Mouse (Mus musculus): ENCODE results near the gene Bcl6. TPM values are rescaled to one million over a fixed set of nuclear protein-coding genes. Genes with fewer than 3 reads are reported as not detected.

The Bcl6 gene
- polyA plus RNA-seq, 1 experiment from 2014 or later = 1.2 TPM

DNA sequence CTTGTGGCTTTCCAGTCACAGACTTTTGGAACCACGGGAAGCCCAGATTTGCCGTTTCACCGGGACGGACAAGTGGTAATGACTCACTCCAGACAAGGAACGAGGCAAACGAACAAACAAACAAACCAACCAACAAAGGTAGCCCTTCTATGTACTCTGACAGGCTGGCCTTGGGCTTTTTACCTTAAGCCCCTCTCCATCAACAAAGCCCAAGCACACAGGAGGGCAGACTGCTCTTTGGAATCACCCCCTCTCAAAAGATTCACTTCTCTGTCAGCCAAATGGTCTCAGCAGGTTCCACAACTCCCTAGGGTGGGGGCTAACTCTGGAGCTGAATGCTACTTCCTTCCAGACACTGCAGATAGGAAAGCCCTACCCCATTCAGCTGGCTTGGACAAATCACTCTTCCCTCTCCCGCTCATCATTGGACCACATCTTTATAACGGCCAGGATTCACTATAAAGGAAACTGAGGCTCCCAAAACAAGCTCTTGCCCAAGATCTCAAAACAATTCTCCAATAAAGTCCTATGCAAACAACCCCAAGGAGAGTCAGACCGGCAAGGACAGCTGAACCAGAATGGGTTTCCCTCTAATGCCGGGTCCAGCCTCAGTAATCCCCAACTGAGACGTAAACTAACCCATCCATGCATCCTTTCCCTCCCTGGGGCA lies 8.3 kb downstream of the Bcl6 start:
- H3K9me3 ChIP-seq (replicated peaks; ENCODE audit: control insufficient read depth, low read length) = no peaks in the 10 kb centered on the region
- 24% methylated on average over 11 of the region's 11 CpGs for WGBS
- 0 out of 2 replicates have a peak, but pooled peaks cover 2% of the 10 kb centered on the region for H3K36me3 ChIP-seq (ENCODE audit: control insufficient read depth, insufficient read depth)
- H3K4me1 ChIP-seq (ENCODE audit: control insufficient read depth, insufficient read depth, low read length) = peaks cover 19% of the 10 kb centered on the region
- H3K9ac ChIP-seq (ENCODE audit: low read length) = peak overlapping the region; percentile 69
- H3K27me3 ChIP-seq (ENCODE audit: control insufficient read depth, insufficient read depth, low read length) = peaks cover 6% of the 10 kb centered on the region; the same call in 1 of the 2 replicates
- no peak for ATAC-seq (replicated peaks; ENCODE audit: extremely low read depth, insufficient read depth, low FRiP score)
- H3K4me3 ChIP-seq (ENCODE audit: low read length) = peak overlapping the region; percentile 62
- peak overlapping the region; percentile 98 for H3K4me2 ChIP-seq (ENCODE audit: low read depth, low read length)
- H3K27ac ChIP-seq (ENCODE audit: low read length) = no peak overlapping the region

DNA sequence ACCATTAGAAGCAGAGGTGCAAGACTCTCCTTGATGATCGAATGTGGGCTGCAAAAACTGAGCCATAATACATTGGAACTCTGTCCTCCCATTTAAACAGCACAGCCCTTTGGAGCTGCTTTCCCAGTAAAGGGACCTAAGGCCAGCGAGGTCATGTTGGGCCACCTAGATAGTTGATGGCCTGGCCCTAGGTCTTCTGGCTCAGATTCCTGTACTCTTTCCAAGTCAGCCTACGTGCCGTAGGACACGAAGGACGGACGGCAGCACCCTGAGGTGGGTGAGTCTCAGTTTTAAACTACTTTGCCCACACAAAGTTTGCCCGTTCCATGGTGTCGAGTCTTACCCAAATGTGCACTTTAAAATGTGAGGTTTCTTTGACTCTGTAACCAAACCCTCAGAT lies 9.2 kb downstream of the Bcl6 start:
- H3K9ac ChIP-seq (ENCODE audit: low read length) = no peak overlapping the region
- peaks cover 16% of the 10 kb centered on the region for H3K4me1 ChIP-seq (ENCODE audit: control insufficient read depth, insufficient read depth, low read length)
- H3K36me3 ChIP-seq (ENCODE audit: control insufficient read depth, insufficient read depth) = 0 out of 2 replicates have a peak, but pooled peaks cover 2% of the 10 kb centered on the region
- WGBS = 87% methylated on average over 9 of the region's 9 CpGs
- H3K27me3 ChIP-seq (ENCODE audit: control insufficient read depth, insufficient read depth, low read length) = peaks cover 6% of the 10 kb centered on the region; the same call in 1 of the 2 replicates
- H3K4me2 ChIP-seq (ENCODE audit: low read depth, low read length) = no peak overlapping the region
- H3K27ac ChIP-seq (ENCODE audit: low read length) = no peak overlapping the region
- H3K9me3 ChIP-seq (replicated peaks; ENCODE audit: control insufficient read depth, low read length) = no peaks in the 10 kb centered on the region
- no peak overlapping the region for H3K4me3 ChIP-seq (ENCODE audit: low read length)
- no peak for ATAC-seq (replicated peaks; ENCODE audit: extremely low read depth, insufficient read depth, low FRiP score)

DNA sequence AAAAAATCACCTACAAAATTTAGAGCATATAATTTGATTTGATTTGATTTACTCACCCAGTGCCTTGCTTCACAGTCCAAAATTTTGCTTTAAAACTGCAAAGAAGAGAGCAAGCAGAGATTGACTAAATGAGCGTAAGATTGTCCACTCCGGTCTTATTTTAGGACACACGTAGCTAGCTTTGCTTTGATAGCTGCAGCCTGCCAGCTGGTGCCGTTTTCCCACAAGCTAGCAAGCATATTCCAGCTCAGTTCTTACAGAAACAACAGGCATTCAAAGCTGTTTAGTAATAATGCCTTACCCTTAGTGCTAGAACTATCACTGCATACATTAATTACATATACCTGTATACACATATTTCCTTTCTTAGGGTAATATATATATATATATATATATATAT lies 10.2 kb downstream of the Bcl6 start:
- no peak overlapping the region for H3K9ac ChIP-seq (ENCODE audit: low read length)
- H3K36me3 ChIP-seq (ENCODE audit: control insufficient read depth, insufficient read depth) = 0 out of 2 replicates have a peak, but pooled peaks cover 2% of the 10 kb centered on the region
- ATAC-seq (replicated peaks; ENCODE audit: extremely low read depth, insufficient read depth, low FRiP score) = no peak
- H3K4me3 ChIP-seq (ENCODE audit: low read length) = no peak overlapping the region
- H3K4me1 ChIP-seq (ENCODE audit: control insufficient read depth, insufficient read depth, low read length) = peaks cover 16% of the 10 kb centered on the region
- peaks cover 6% of the 10 kb centered on the region; the same call in 1 of the 2 replicates for H3K27me3 ChIP-seq (ENCODE audit: control insufficient read depth, insufficient read depth, low read length)
- 68% methylated on average over 4 of the region's 4 CpGs for WGBS
- H3K27ac ChIP-seq (ENCODE audit: low read length) = no peak overlapping the region
- H3K9me3 ChIP-seq (replicated peaks; ENCODE audit: control insufficient read depth, low read length) = no peaks in the 10 kb centered on the region
- H3K4me2 ChIP-seq (ENCODE audit: low read depth, low read length) = no peak overlapping the region

DNA sequence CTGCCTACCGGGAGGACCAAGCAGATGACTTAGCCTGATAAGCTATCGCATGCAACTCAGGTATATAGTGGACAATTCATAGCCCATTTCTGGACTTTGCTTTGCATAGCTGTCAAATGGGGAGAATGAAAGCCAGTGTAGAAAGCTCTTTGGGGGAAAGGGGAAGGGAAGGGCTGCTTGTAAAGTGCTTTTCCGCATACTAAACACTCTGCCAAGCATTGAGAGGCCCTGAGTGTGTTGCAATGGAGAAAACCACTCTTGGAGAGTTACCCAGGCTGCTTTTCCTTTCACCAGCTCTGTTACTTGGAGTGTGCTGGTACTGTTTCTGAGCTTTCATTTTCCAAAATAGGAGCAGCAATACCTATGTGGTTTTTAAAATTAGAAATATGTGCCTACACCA lies 10.9 kb downstream of the Bcl6 start:
- H3K36me3 ChIP-seq (ENCODE audit: control insufficient read depth, insufficient read depth) = 0 out of 2 replicates have a peak, but pooled peaks cover 2% of the 10 kb centered on the region
- H3K4me3 ChIP-seq (ENCODE audit: low read length) = no peak overlapping the region
- no peak for ATAC-seq (replicated peaks; ENCODE audit: extremely low read depth, insufficient read depth, low FRiP score)
- H3K9ac ChIP-seq (ENCODE audit: low read length) = no peak overlapping the region
- no peak overlapping the region for H3K4me2 ChIP-seq (ENCODE audit: low read depth, low read length)
- H3K9me3 ChIP-seq (replicated peaks; ENCODE audit: control insufficient read depth, low read length) = no peaks in the 10 kb centered on the region
- WGBS = 84% methylated on average over 3 of the region's 3 CpGs
- peaks cover 18% of the 10 kb centered on the region for H3K4me1 ChIP-seq (ENCODE audit: control insufficient read depth, insufficient read depth, low read length)
- H3K27me3 ChIP-seq (ENCODE audit: control insufficient read depth, insufficient read depth, low read length) = peaks cover 6% of the 10 kb centered on the region; the same call in 1 of the 2 replicates
- H3K27ac ChIP-seq (ENCODE audit: low read length) = no peak overlapping the region

DNA sequence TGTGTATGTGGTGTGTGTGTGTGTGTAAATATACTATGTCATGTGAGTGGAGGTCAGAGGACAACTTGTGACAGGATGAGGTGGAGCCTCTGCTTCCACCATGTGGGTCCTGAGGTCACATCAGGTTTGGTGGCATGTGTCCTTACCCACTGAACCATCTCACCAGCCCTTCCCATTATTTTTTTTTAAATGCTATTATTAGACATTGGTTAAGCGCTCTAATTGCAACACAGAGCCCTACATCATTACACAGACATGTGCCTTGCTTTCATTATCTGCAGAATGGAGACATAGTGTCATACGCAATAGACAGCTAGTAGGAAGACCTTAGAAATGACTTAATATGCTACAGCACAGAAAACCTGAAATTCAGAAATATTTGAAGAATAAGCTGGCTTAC lies 12.5 kb downstream of the Bcl6 start:
- Histone ChIP-seq H3K27me3 (ENCODE audit: control insufficient read depth, insufficient read depth, low read length) (peaks cover 6% of the 10 kb centered on the region; the same call in 1 of the 2 replicates), H3K36me3 (ENCODE audit: control insufficient read depth, insufficient read depth) (peaks cover 6% of the 10 kb centered on the region; the same call in 1 of the 2 replicates), H3K27ac (ENCODE audit: low read length) (no peak overlapping the region), H3K4me2 (ENCODE audit: low read depth, low read length) (no peak overlapping the region), H3K9ac (ENCODE audit: low read length) (no peak overlapping the region), H3K4me3 (ENCODE audit: low read length) (no peak overlapping the region), H3K4me1 (ENCODE audit: control insufficient read depth, insufficient read depth, low read length) (peaks cover 15% of the 10 kb centered on the region), H3K9me3 (replicated peaks; ENCODE audit: control insufficient read depth, low read length) (no peaks in the 10 kb centered on the region)
- 80% methylated on average over 2 of the region's 2 CpGs for WGBS
- no peak for ATAC-seq (replicated peaks; ENCODE audit: extremely low read depth, insufficient read depth, low FRiP score)

DNA sequence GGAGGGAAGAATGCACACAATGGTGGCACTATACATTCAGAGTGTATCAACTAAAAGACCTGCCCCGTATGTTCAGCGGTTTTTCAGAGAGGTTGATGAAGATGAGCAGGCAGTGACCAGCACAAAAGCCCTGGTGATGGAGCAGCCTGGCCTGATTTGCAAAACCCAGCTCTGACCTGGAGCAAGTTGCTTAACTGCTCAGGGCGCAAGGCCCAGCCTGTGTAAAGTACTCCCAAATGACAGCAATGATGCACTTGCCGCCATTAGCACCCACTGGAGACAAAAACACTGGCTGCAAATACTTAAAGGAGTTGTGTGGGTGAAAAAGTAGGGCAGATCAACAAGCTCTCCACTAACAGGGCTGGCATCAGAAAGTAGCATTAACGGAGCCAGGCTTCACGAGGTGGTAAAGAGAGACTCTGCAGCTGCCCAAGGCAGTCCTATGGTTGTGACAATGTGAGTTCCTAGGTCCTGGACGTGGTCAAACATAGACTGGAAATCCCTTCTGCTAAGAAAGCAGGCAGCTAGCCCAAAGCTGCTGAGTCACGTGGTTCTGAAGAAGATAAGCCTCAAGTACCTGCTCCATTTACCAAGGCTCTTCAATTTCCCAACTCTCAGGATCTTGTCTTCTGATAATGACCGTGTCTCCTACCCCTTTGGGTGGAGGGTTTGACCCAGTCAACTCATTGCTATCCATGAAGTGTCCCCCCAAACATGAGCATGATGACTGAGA lies 14.9 kb downstream of the Bcl6 start:
- no peaks in the 10 kb centered on the region for H3K9me3 ChIP-seq (replicated peaks; ENCODE audit: control insufficient read depth, low read length)
- no peak overlapping the region for H3K9ac ChIP-seq (ENCODE audit: low read length)
- no peak for ATAC-seq (replicated peaks; ENCODE audit: extremely low read depth, insufficient read depth, low FRiP score)
- 76% methylated on average over 9 of the region's 9 CpGs for WGBS
- no peak overlapping the region for H3K4me2 ChIP-seq (ENCODE audit: low read depth, low read length)
- peaks cover 9% of the 10 kb centered on the region for H3K36me3 ChIP-seq (ENCODE audit: control insufficient read depth, insufficient read depth)
- no peak overlapping the region for H3K4me3 ChIP-seq (ENCODE audit: low read length)
- H3K4me1 ChIP-seq (ENCODE audit: control insufficient read depth, insufficient read depth, low read length) = peaks cover 12% of the 10 kb centered on the region
- no peak overlapping the region for H3K27ac ChIP-seq (ENCODE audit: low read length)
- H3K27me3 ChIP-seq (ENCODE audit: control insufficient read depth, insufficient read depth, low read length) = no peaks in the 10 kb centered on the region

DNA sequence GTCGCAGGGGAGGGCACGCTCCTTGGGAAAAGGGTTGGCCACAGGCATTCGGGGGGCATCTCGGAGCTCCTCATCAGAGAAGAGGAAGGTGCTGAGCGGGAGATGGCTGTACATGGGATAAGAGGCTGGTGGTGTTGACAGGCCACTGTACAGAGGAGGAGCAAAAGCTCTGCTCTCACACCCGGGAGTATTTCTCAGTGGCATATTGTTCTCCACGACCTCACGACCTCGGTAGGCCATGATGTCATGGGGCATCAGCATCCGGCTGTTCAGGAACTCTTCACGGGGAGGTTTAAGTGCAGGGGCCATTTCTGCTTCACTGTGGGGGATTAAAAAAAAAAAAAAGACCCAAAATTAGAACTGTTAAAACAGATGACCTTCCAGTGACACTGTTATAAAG lies 15.8 kb downstream of the Bcl6 start:
- H3K9me3 ChIP-seq (replicated peaks; ENCODE audit: control insufficient read depth, low read length) = no peaks in the 10 kb centered on the region; the same call in 1 of the 2 replicates
- ATAC-seq (replicated peaks; ENCODE audit: extremely low read depth, insufficient read depth, low FRiP score) = no peak
- WGBS = 46% methylated on average over 11 of the region's 11 CpGs

DNA sequence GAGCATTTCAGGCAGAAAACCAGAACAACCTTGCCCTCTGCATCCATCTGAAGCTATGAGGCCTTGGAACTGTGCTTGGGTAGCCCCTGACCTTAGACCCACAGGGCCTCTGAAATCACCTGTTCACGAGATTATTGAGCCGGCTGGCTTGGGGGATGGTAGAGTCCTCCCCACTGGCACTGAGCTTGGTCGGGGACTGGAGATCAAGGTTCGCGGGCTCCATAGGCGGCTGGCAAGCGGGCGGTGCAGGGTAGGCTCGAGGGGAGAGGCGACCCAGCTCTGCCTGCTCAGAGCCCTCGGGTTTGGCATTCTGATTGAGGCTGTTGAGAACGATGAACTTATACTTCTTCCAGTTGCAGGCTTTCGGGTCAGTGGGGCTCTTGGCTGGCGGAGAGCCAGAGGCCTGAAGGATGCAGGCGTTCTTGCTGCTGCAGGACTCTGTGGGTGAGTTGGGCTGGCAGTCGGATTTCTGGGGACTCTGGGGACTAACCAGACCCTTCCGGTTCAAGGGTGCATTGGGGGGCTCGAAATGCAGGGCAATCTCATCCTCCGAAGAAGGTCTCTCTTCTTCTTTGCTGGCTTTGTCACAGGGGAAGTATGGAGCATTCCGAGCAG lies 16.4 kb downstream of the Bcl6 start:
- Histone ChIP-seq H3K36me3 (ENCODE audit: control insufficient read depth, insufficient read depth) (peaks cover 21% of the 10 kb centered on the region), H3K4me2 (ENCODE audit: low read depth, low read length) (no peak overlapping the region), H3K27me3 (ENCODE audit: control insufficient read depth, insufficient read depth, low read length) (no peaks in the 10 kb centered on the region), H3K27ac (ENCODE audit: low read length) (no peak overlapping the region), H3K4me1 (ENCODE audit: control insufficient read depth, insufficient read depth, low read length) (peaks cover 12% of the 10 kb centered on the region), H3K9ac (ENCODE audit: low read length) (no peak overlapping the region), H3K9me3 (replicated peaks; ENCODE audit: control insufficient read depth, low read length) (no peaks in the 10 kb centered on the region; the same call in 1 of the 2 replicates), H3K4me3 (ENCODE audit: low read length) (no peak overlapping the region)
- no peak for ATAC-seq (replicated peaks; ENCODE audit: extremely low read depth, insufficient read depth, low FRiP score)
- 71% methylated on average over 20 of the region's 20 CpGs for WGBS

More for the DNA sequence above, 15.8 kb downstream of the Bcl6 start:
- H3K9ac ChIP-seq (ENCODE audit: low read length) = no peak overlapping the region
- H3K36me3 ChIP-seq (ENCODE audit: control insufficient read depth, insufficient read depth) = peaks cover 14% of the 10 kb centered on the region
- peaks cover 12% of the 10 kb centered on the region for H3K4me1 ChIP-seq (ENCODE audit: control insufficient read depth, insufficient read depth, low read length)
- no peak overlapping the region for H3K4me3 ChIP-seq (ENCODE audit: low read length)
- H3K27me3 ChIP-seq (ENCODE audit: control insufficient read depth, insufficient read depth, low read length) = no peaks in the 10 kb centered on the region
- H3K27ac ChIP-seq (ENCODE audit: low read length) = no peak overlapping the region
- no peak overlapping the region for H3K4me2 ChIP-seq (ENCODE audit: low read depth, low read length)

DNA sequence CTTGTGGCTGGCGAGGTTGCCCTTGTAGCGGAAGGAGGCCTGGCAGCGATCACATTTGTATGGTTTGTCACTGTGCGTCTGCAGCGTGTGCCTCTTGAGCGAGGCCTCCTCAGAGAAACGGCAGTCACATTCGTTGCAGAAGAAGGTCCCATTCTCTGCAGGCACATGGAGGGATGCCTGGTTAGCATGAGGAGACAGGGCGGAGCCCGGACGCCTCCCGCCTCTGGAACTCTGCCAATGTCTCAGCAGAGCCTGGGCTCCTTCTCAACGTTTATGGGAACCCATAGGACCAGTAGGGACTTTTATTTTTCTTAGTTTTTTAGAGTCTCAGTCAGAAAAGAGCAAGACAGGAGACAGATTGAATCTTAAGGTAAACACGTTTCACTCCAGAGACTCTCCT lies 18.7 kb downstream of the Bcl6 start:
- H3K27me3 ChIP-seq (ENCODE audit: control insufficient read depth, insufficient read depth, low read length) = no peaks in the 10 kb centered on the region
- H3K9me3 ChIP-seq (replicated peaks; ENCODE audit: control insufficient read depth, low read length) = no peaks in the 10 kb centered on the region; the same call in 1 of the 2 replicates
- peaks cover 21% of the 10 kb centered on the region for H3K36me3 ChIP-seq (ENCODE audit: control insufficient read depth, insufficient read depth)
- H3K9ac ChIP-seq (ENCODE audit: low read length) = no peak overlapping the region
- no peak for ATAC-seq (replicated peaks; ENCODE audit: extremely low read depth, insufficient read depth, low FRiP score)
- 59% methylated on average over 14 of the region's 14 CpGs for WGBS
- H3K4me2 ChIP-seq (ENCODE audit: low read depth, low read length) = no peak overlapping the region
- H3K4me3 ChIP-seq (ENCODE audit: low read length) = no peak overlapping the region
- no peak overlapping the region for H3K27ac ChIP-seq (ENCODE audit: low read length)
- H3K4me1 ChIP-seq (ENCODE audit: control insufficient read depth, insufficient read depth, low read length) = peaks cover 12% of the 10 kb centered on the region

All from heart, embryonic 16.5 days (tissue).